ENCODE assay signal across 11 mouse cellular contexts in genomic region chr8:46777760-46778460, GRCm38 (mm10). TPM values are rescaled to one million over a fixed set of nuclear protein-coding genes. Genes with fewer than 3 reads are reported as not detected.
A peak's percentile ranks its signal among the peaks of the same experiment; 100 is the strongest.
DNase-seq lines count a peak whose midpoint lies in the region; ATAC-seq and TF ChIP-seq lines count a peak whose summit lies in the region.
"Had no signal": no experiment of that assay in that cellular context is flagged by ENCODE, and none has a peak within 500 bp of the region (broad histone marks: within the 10 kb centered on the region; RNA-seq: fewer than 3 reads in every experiment).

No protein-coding gene starts in this region.

- H3K27ac ChIP-seq in lung, embryonic 14.5 days (ENCODE audit: low read depth) = no peak overlapping the region
- no peak overlapping the region for H3K27ac ChIP-seq in neural tube, embryonic 15.5 days (replicated peaks)
- H3K27ac ChIP-seq: embryonic facial prominence, embryonic 12.5 days; limb, embryonic 13.5 days had no signal

- no peak for TF ChIP-seq CTCF in lung, embryonic 14.5 days (IDR thresholded peaks at IDR 0.05; ENCODE audit: low read depth)

- no peak overlapping the region for H3K4me3 ChIP-seq in lung, embryonic 14.5 days (ENCODE audit: low read depth, low read length)
- H3K4me3 ChIP-seq in neural tube, embryonic 15.5 days (replicated peaks) = no peak overlapping the region
- H3K4me3 ChIP-seq: embryonic facial prominence, embryonic 12.5 days; limb, embryonic 13.5 days had no signal

- 84% methylated on average over 10 of the region's 10 CpGs for WGBS in lung, embryonic 14.5 days
- WGBS in neural tube, embryonic 15.5 days = 96% methylated on average over 10 of the region's 10 CpGs

- intact Hi-C loops in heart, postnatal 10 days (cut with DNase I) = loop anchor here (5.0 kb wide), 1 partner anchor 36 kb away; no protein-coding TSS in a partner anchor

- H3K27me3 ChIP-seq in lung, embryonic 14.5 days (ENCODE audit: insufficient read depth, low read length) = no peaks in the 10 kb centered on the region
- no peaks in the 10 kb centered on the region for H3K27me3 ChIP-seq in neural tube, embryonic 15.5 days (replicated peaks)
- H3K27me3 ChIP-seq: embryonic facial prominence, embryonic 12.5 days; limb, embryonic 13.5 days had no signal

- ATAC-seq in frontal cortex, adult (ENCODE audit: low TSS enrichment) = peak; percentile 33; the same call in 1 of the 2 replicates
- no peak for ATAC-seq in lung, embryonic 14.5 days (ENCODE audit: insufficient read depth)
- no peak for ATAC-seq in neural tube, embryonic 15.5 days (ENCODE audit: low FRiP score)
- no peak for ATAC-seq in erythroid progenitor cell, adult 5-6 weeks (replicated peaks; ENCODE audit: low FRiP score, poor library complexity, severe bottlenecking)

- no peak overlapping the region for H3K4me2 ChIP-seq in lung, embryonic 14.5 days
- no peak overlapping the region for H3K4me2 ChIP-seq in neural tube, embryonic 15.5 days
- H3K4me2 ChIP-seq: embryonic facial prominence, embryonic 12.5 days; limb, embryonic 13.5 days had no signal

- H3K9me3 ChIP-seq in lung, embryonic 14.5 days (ENCODE audit: low read depth, low read length) = no peaks in the 10 kb centered on the region
- H3K9me3 ChIP-seq in neural tube, embryonic 15.5 days (replicated peaks) = no peaks in the 10 kb centered on the region
- H3K9me3 ChIP-seq: embryonic facial prominence, embryonic 12.5 days had no signal

- DNase-seq in frontal cortex, postnatal 25 days (ENCODE audit: low spot score in 2 of 2) = no peak
- DNase-seq in ZHBTc4 (ENCODE audit: low read depth, low spot score) = peak; percentile 4
- DNase-seq in heart, postnatal 10 days = peak; percentile 41 to 46
- peak; percentile 41 for DNase-seq in lung, embryonic 14.5 days
- DNase-seq in ovary, postnatal 10 days (ENCODE audit: low spot score) = no peak
- DNase-seq: thymus, postnatal 25 days had no signal

- no peaks in the 10 kb centered on the region for H3K36me3 ChIP-seq in lung, embryonic 14.5 days (ENCODE audit: insufficient read depth)
- H3K36me3 ChIP-seq in neural tube, embryonic 15.5 days = 0 out of 2 replicates have a peak, but pooled peaks cover 3% of the 10 kb centered on the region
- H3K36me3 ChIP-seq: embryonic facial prominence, embryonic 12.5 days had no signal

- no peak overlapping the region for H3K9ac ChIP-seq in lung, embryonic 14.5 days
- H3K9ac ChIP-seq in neural tube, embryonic 15.5 days (replicated peaks) = no peak overlapping the region
- H3K9ac ChIP-seq: embryonic facial prominence, embryonic 12.5 days; limb, embryonic 13.5 days had no signal

- H3K4me1 ChIP-seq in lung, embryonic 14.5 days (ENCODE audit: insufficient read depth) = no peaks in the 10 kb centered on the region
- H3K4me1 ChIP-seq in neural tube, embryonic 15.5 days = 0 out of 2 replicates have a peak, but pooled peaks cover 7% of the 10 kb centered on the region
- H3K4me1 ChIP-seq: embryonic facial prominence, embryonic 12.5 days had no signal

RNA-seq across cellular contexts. Expression of gene Irf2, which starts 38.4 kb away (rescaled TPM):
- 10 to 100 TPM; 38.2 to 47.6 TPM for total RNA-seq in heart, postnatal 10 days (2021)
- polyA plus RNA-seq in lung, embryonic 14.5 days (2014; fragmentation: Nextera tagmentation; extraction: Ambion mirVana) = 16.8 and 23.7 TPM in 2 replicates
- polyA plus RNA-seq in neural tube, embryonic 15.5 days (2015; fragmentation: Nextera tagmentation; extraction: Ambion mirVana) = 10.2 and 18.6 TPM in 2 replicates
- total RNA-seq in erythroid progenitor cell, adult 5-6 weeks (2015; ENCODE audit: low replicate concordance) = 55.1 and 69.6 TPM in 2 replicates
- 33.4 and 66.5 TPM in 2 replicates for total RNA-seq in erythroid progenitor cell, adult 5-6 weeks (2017; ENCODE audit: low replicate concordance)

Comparison
In these comparisons a context has a peak if more than half of its experiments do, and no peak if none do; other contexts are left out.
1. DNase-seq: peak in ZHBTc4 (single experiment), heart, postnatal 10 days (2 of 2) and lung, embryonic 14.5 days (single experiment); none in frontal cortex, postnatal 25 days (0 of 2) and ovary, postnatal 10 days (single experiment).